Mouse (Mus musculus) heart, embryonic 11.5 days (tissue): ENCODE data around the gene Kcnh4. TPM values are rescaled to one million over a fixed set of nuclear protein-coding genes. Genes with fewer than 3 reads are reported as not detected.

Experiments
- ATAC-seq: fragments of 200-750 bp; cut with Nextera tagmentation; replicated peaks from 2 replicates; pipeline ENCODE4 v1.8.0; 2017; ENCODE audit warnings: moderate library complexity; ENCODE audit not compliant: insufficient number of reproducible peaks, low FRiP score, low TSS enrichment
- H3K27ac ChIP-seq: fragments of 300-500 bp; sonication (generic); 2 replicates; pipeline ENCODE4 v1.5.1; 2014; ENCODE audit warnings: mild to moderate bottlenecking, low read depth, low read length
- H3K27me3 ChIP-seq: fragments of 300-500 bp; sonication (generic); 2 replicates; pipeline ENCODE4 v1.6.1; 2014; ENCODE audit warnings: mild to moderate bottlenecking, low read length, mixed read lengths; ENCODE audit not compliant: control insufficient read depth, insufficient read depth
- H3K36me3 ChIP-seq: fragments of 300-500 bp; sonication (generic); 2 replicates; pipeline ENCODE4 v1.6.1; 2014; ENCODE audit warnings: mild to moderate bottlenecking, low read length, moderate library complexity, mixed read lengths; ENCODE audit not compliant: control insufficient read depth, insufficient read depth
- H3K4me1 ChIP-seq: fragments of 300-500 bp; sonication (generic); 2 replicates; pipeline ENCODE4 v1.6.1; 2014; ENCODE audit warnings: low read length; ENCODE audit not compliant: control insufficient read depth, insufficient read depth
- H3K4me2 ChIP-seq: fragments of 300-500 bp; sonication (generic); 2 replicates; pipeline ENCODE4 v1.6.1; 2014; ENCODE audit warnings: mild to moderate bottlenecking, moderate library complexity
- H3K4me3 ChIP-seq: fragments of 300-500 bp; sonication (generic); 2 replicates; pipeline ENCODE4 v1.5.1; 2014; ENCODE audit warnings: low read depth, low read length
- H3K9ac ChIP-seq: fragments of 300-500 bp; sonication (generic); 2 replicates; pipeline ENCODE4 v1.6.1; 2014; ENCODE audit warnings: mild to moderate bottlenecking, low read depth, low read length, moderate library complexity
- H3K9me3 ChIP-seq: fragments of 300-500 bp; sonication (generic); replicated peaks from 2 replicates; pipeline ENCODE4 v1.6.1; 2016; ENCODE audit warnings: low read length; ENCODE audit not compliant: control insufficient read depth
- WGBS: fragments of 180-500 bp; shearing (Covaris S2); extraction: QIAGEN DNeasy Blood & Tissue Kit; methylation state at CpG from one replicate; pipeline ENCODE4 v1.1.7; 2014; ENCODE audit not compliant: insufficient replicate concordance; 5-methylcytosine and 5-hydroxymethylcytosine counted together
- polyA plus RNA-seq: library from polyadenylated mRNA; unstranded; fragments of >200 nt; fragmentation: Nextera tagmentation; extraction: Ambion mirVana; gene quantifications from 2 replicates; pipeline ENCODE4 v1.2.1, GENCODE M21; 2014

The Kcnh4 gene
- polyA plus RNA-seq, 1 experiment from 2014 or later: not detected

GRCm38 (mm10) chr11:100774261-100774660, 14.5 kb upstream of the Kcnh4 start:
- H3K36me3 ChIP-seq: 0 out of 2 replicates have a peak, but pooled peaks cover under 1% of the 10 kb centered on the region
- no peak overlapping the region for H3K9ac ChIP-seq
- WGBS: 78% methylated on average over 4 of the region's 4 CpGs
- no peak for ATAC-seq
- no peak overlapping the region for H3K4me3 ChIP-seq
- no peaks in the 10 kb centered on the region for H3K27me3 ChIP-seq
- 0 out of 2 replicates have a peak, but pooled peaks cover 4% of the 10 kb centered on the region for H3K4me1 ChIP-seq
- no peak overlapping the region for H3K4me2 ChIP-seq
- no peaks in the 10 kb centered on the region for H3K9me3 ChIP-seq
- no peak overlapping the region for H3K27ac ChIP-seq

DNA sequence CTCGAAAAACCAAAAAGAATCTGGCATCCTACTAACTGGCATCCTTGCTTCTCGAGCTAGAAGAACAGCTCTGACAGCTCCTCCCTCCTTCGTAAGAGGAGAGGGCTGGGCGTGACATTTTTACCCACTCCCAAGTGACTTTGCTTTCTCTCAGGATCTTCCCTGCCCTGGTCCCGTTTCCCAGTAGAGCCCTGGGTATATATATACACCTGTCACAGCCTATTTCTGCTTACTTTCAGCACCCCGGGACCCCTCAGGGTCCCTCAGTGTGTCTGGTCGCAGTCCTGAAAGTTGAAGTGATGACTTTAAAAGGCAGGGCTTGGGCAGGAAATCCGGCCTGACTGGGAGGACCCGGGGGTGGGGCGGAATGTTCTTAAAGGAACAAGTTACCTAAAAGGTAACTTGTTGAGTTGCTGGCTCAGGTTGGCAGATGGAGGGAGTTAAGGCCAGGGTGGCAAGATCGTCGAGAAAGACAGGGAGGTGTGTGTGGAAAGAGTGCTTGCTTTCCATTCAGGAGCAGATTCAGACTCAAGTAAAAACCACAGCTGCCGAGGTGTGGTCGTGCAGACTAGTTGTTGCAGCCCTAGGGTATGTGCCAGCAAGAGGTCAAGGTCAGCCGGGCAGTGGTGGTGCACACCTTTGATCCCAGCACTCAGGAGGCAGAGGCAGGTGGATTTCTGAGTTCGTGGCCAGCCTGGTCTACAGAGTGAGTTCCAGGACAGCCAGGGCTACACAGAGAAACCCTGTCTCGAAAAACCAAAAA, 11.1 kb upstream of the Kcnh4 start, which contains the start of gene Ghdc:
TSS of gene Ghdc (minus strand) at position 312 of the 763 bp plus-strand sequence.
- Histone ChIP-seq H3K4me3 (peak within 1 kb of the TSS; percentile 69), H3K36me3 (no peaks in the 10 kb centered on the region; the same call in 1 of the 2 replicates), H3K27ac (peak within 1 kb of the TSS; percentile 22; the same call in 1 of the 2 replicates), H3K4me2 (peak within 1 kb of the TSS; percentile 78), H3K9me3 (no peaks in the 10 kb centered on the region), H3K4me1 (0 out of 2 replicates have a peak, but pooled peaks cover 4% of the 10 kb centered on the region), H3K27me3 (no peaks in the 10 kb centered on the region), H3K9ac (peak within 1 kb of the TSS; percentile 70)
- WGBS: 17% methylated on average over 17 of the region's 17 CpGs
- ATAC-seq: no peak

DNA sequence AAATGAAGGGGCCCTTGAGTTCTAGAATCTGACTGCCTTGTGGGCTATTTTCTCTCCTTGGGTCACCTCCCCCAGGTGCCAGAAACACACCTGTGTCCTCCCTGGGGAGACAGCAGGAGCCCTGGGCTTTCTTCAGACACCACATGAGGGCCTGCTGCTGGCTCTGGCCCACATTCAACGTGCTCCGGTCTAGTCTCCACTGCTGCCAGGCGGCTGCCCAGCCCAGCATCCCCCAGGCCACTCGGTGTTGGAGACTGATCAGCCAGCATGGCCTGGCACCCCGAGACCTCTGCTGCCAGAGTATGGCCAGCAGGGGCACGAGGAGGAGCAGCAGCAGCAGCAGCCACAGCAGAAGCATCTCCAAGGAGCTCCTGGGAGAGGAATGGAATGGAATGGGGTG, 10.2 kb upstream of the Kcnh4 start:
- no peaks in the 10 kb centered on the region for H3K9me3 ChIP-seq
- H3K27ac ChIP-seq: no peak overlapping the region
- peak overlapping the region; percentile 78 for H3K4me2 ChIP-seq
- 53% methylated on average over 6 of the region's 6 CpGs for WGBS
- H3K9ac ChIP-seq: peak overlapping the region; percentile 70; the same call in 1 of the 2 replicates
- no peak for ATAC-seq
- H3K36me3 ChIP-seq: no peaks in the 10 kb centered on the region; the same call in 1 of the 2 replicates
- H3K4me3 ChIP-seq: peak overlapping the region; percentile 69
- H3K27me3 ChIP-seq: no peaks in the 10 kb centered on the region
- H3K4me1 ChIP-seq: 0 out of 2 replicates have a peak, but pooled peaks cover 4% of the 10 kb centered on the region

GRCm38 (mm10) chr11:100767871-100768270, 8.1 kb upstream of the Kcnh4 start:
- Histone ChIP-seq H3K36me3 (no peaks in the 10 kb centered on the region; the same call in 1 of the 2 replicates), H3K27ac (no peak overlapping the region), H3K9ac (no peak overlapping the region), H3K4me2 (no peak overlapping the region), H3K4me3 (no peak overlapping the region), H3K27me3 (peaks cover 5% of the 10 kb centered on the region; the same call in 1 of the 2 replicates), H3K4me1 (0 out of 2 replicates have a peak, but pooled peaks cover 4% of the 10 kb centered on the region), H3K9me3 (no peaks in the 10 kb centered on the region)
- WGBS: 81% methylated on average over 5 of the region's 5 CpGs
- ATAC-seq: no peak

DNA sequence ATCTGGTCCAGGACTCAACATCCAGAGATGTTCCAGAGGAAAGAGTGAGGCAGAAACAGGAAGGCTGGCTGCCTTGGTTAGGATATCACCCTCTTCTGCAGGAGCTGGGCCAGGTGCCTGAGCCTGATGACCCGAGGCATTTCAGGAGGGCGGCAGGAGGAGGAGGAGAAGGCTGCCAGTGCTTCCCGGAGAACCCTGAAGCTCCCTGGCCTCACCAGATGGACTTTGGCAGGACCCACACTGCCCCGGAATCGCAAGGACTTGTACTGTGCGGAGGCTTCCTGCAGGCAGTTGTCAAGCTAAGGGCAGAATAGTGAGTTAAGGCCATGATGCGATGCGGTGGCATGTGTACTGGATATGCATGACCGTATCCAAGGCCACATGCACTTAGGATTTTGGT, 7.0 kb upstream of the Kcnh4 start:
- H3K4me2 ChIP-seq: no peak overlapping the region
- 0 out of 2 replicates have a peak, but pooled peaks cover 4% of the 10 kb centered on the region for H3K4me1 ChIP-seq
- H3K9me3 ChIP-seq: no peaks in the 10 kb centered on the region
- H3K4me3 ChIP-seq: no peak overlapping the region
- H3K27ac ChIP-seq: no peak overlapping the region
- WGBS: 83% methylated on average over 9 of the region's 9 CpGs
- ATAC-seq: no peak
- H3K9ac ChIP-seq: no peak overlapping the region
- peaks cover 14% of the 10 kb centered on the region for H3K27me3 ChIP-seq
- H3K36me3 ChIP-seq: no peaks in the 10 kb centered on the region; the same call in 1 of the 2 replicates

- H3K4me1 ChIP-seq: peaks cover 8% of the 10 kb centered on the region
- no peaks in the 10 kb centered on the region for H3K36me3 ChIP-seq
- peak within 1 kb of the TSS; percentile 45 for H3K4me3 ChIP-seq
- no peak within 1 kb of the TSS for H3K27ac ChIP-seq
- 79% methylated on average over 7 of the region's 7 CpGs for WGBS
- H3K9ac ChIP-seq: peak within 1 kb of the TSS; percentile 56
- peaks cover 43% of the 10 kb centered on the region for H3K27me3 ChIP-seq
- ATAC-seq: no peak
- no peaks in the 10 kb centered on the region for H3K9me3 ChIP-seq
- H3K4me2 ChIP-seq: peak within 1 kb of the TSS; percentile 74
Measured at GRCm38 (mm10) chr11:100762831-100763230, 3.1 kb upstream of the Kcnh4 start, which contains the start of gene Hcrt. Gene Hcrt, minus strand, starts transcription at chr11:100762931.

- Histone ChIP-seq H3K9ac (peak overlapping the region; percentile 56), H3K9me3 (no peaks in the 10 kb centered on the region)
- peak; percentile 63; the same call in 1 of the 2 replicates for ATAC-seq
Measured at GRCm38 (mm10) chr11:100761547-100762045, 1.9 kb upstream of the Kcnh4 start.

DNA sequence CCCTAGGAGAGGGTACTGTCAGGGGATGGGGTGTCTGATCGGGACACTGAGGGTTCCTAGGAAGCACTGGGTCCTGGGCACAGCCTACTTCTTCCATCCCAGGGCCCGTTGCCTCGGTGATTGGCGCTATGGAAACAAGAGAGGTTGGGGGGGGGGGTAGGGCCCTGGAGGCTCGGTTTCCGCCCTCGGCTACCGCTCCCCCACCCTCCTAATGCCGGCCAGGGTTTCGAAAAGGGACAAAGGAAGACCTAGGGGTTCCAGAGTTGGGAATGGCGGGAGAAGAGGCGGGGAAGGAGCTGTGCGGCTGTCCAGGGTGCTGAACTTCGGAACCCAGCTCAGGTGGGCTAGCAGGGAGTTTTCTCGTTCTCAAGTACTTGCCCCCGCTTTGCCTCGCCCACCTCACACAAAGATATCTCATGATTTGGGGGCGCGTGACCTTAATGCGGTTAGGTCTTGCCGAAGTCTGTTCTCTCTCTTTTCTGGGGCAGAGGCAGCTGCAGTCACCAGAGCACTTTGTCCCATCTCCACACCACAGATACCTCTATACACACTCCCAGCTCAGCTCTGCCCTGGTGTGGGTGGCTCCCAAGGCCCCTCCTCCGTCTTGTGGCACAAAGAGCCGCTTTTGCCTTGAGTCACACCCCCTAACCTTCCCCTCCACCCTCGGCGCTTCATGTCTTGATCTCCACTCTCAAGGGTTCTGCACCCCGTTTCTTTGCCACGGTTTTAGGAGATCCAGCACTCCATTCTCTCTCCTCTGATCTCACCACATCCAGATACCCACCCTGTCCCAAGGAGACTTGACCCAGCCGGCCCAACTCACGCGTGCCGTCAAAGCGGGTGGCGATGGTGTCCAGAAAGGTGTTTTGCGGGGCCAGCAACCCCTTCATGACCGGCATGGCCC, 783 bp downstream of the Kcnh4 start:
- Histone ChIP-seq H3K4me2 (peak overlapping the region; percentile 61), H3K27me3 (peaks cover 62% of the 10 kb centered on the region), H3K4me1 (peaks cover 8% of the 10 kb centered on the region), H3K36me3 (no peaks in the 10 kb centered on the region), H3K9ac (no peak overlapping the region), H3K27ac (no peak overlapping the region), H3K9me3 (no peaks in the 10 kb centered on the region), H3K4me3 (peak overlapping the region; percentile 33)
- ATAC-seq: 0 out of 2 replicates have a peak, but pooled peaks have one; percentile 18
- WGBS: 2% methylated on average over 34 of the region's 35 CpGs

More at GRCm38 (mm10) chr11:100761547-100762045, 1.9 kb upstream of the Kcnh4 start:
- Histone ChIP-seq H3K4me2 (peak overlapping the region; percentile 74), H3K4me1 (peaks cover 8% of the 10 kb centered on the region), H3K27me3 (peaks cover 51% of the 10 kb centered on the region), H3K36me3 (no peaks in the 10 kb centered on the region), H3K4me3 (peak overlapping the region; percentile 45), H3K27ac (no peak overlapping the region)
- WGBS: under 1% methylated on average over 27 of the region's 27 CpGs
